Mouse (Mus musculus) midbrain, postnatal 0 days (tissue): ENCODE data around the gene Adora1. TPM values are rescaled to one million over a fixed set of nuclear protein-coding genes. Genes with fewer than 3 reads are reported as not detected.

Experiments
- ATAC-seq: fragments of 200-750 bp; cut with Nextera tagmentation; 2 replicates; pipeline ENCODE4 v1.8.0; 2017; ENCODE audit warnings: moderate number of reproducible peaks, mild to moderate bottlenecking, moderate TSS enrichment, moderate library complexity; ENCODE audit not compliant: low FRiP score
- DNase-seq: peaks from one replicate; pipeline ENCODE4 v3.0.0-alpha.2; 2015; ENCODE audit warnings: low spot score
- H3K27ac ChIP-seq: fragments of 300-500 bp; sonication (generic); 2 replicates; pipeline ENCODE4 v1.5.1; 2014; ENCODE audit warnings: low read depth, mild to moderate bottlenecking, low read length, mixed read lengths
- H3K27me3 ChIP-seq: fragments of 300-500 bp; sonication (generic); 2 replicates; pipeline ENCODE4 v1.6.1; 2014; ENCODE audit warnings: low read length, control low read depth, mixed read lengths; ENCODE audit not compliant: insufficient read depth
- H3K36me3 ChIP-seq: fragments of 300-500 bp; sonication (generic); 2 replicates; pipeline ENCODE4 v1.6.1; 2014; ENCODE audit warnings: low read length, control low read depth, mixed read lengths; ENCODE audit not compliant: insufficient read depth
- H3K4me1 ChIP-seq: fragments of 300-500 bp; sonication (generic); 2 replicates; pipeline ENCODE4 v1.6.1; 2014; ENCODE audit warnings: mild to moderate bottlenecking, control low read depth, antibody characterized with exemption, low read length, mixed read lengths; ENCODE audit not compliant: insufficient read depth
- H3K4me2 ChIP-seq: fragments of 300-500 bp; sonication (generic); 2 replicates; pipeline ENCODE4 v1.6.1; 2014; ENCODE audit warnings: low read depth, mild to moderate bottlenecking, low read length, mixed read lengths; ENCODE audit not compliant: poor library complexity, severe bottlenecking
- H3K4me3 ChIP-seq: fragments of 300-500 bp; sonication (generic); 2 replicates; pipeline ENCODE4 v1.5.1; 2014; ENCODE audit warnings: low read depth, mild to moderate bottlenecking, low read length, moderate library complexity
- H3K9ac ChIP-seq: fragments of 300-500 bp; sonication (generic); replicated peaks from 2 replicates; pipeline ENCODE4 v1.6.1; 2014; ENCODE audit warnings: mild to moderate bottlenecking, low read length, moderate library complexity, mixed read lengths; ENCODE audit not compliant: poor library complexity, severe bottlenecking
- H3K9me3 ChIP-seq: fragments of 300-500 bp; sonication (generic); 2 replicates; pipeline ENCODE4 v1.6.1; 2016; ENCODE audit warnings: low read length, control low read depth
- CTCF ChIP-seq: IDR thresholded peaks from 2 replicates; pipeline ENCODE4 v1.5.1; 2016; ENCODE audit warnings: antibody characterized with exemption, mild to moderate bottlenecking
- WGBS: fragments of 180-500 bp; shearing (Covaris S2); extraction: QIAGEN DNeasy Blood & Tissue Kit; methylation state at CpG from one replicate; pipeline ENCODE4 v1.1.7; 2014; 5-methylcytosine and 5-hydroxymethylcytosine counted together
- polyA plus RNA-seq: library from polyadenylated mRNA; unstranded; fragments of >200 nt; fragmentation: Nextera tagmentation; extraction: Ambion mirVana; gene quantifications from 2 replicates; pipeline ENCODE4 v1.2.1, GENCODE M21; 2015
- total RNA-seq: library from RNA; depleted of rRNA; stranded (reverse); fragments of >200 nt; gene quantifications from 2 replicates; pipeline ENCODE4 v1.2.3, GENCODE M21; 2014

Gene Adora1
- total and polyA plus RNA-seq, 2 experiments from 2014 or later = 32.5 to 54.2 TPM

DNA sequence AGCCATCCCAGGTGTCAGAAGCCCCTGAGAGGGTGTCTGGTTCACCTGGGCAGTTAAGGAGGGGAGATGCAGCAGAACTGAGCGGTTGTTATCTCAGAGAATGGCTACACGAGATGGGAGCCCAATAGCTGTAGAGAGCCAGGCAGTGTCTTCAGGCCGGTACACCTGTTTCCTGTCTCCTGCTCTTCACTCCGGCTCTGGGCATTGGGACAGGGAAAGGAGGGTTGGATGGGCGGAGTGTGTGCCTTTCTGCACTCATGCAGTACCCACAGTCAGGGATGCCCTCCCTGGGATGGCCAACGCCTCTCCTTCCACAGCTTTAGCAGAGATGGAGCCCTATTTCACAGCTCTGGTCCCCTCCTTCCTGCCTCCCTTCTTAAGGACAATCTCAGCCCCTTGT is 24.2 kb downstream of the Adora1 start:
- no peaks in the 10 kb centered on the region for H3K27me3 ChIP-seq
- H3K9me3 ChIP-seq = no peaks in the 10 kb centered on the region
- H3K4me2 ChIP-seq = no peak overlapping the region
- no peak for TF ChIP-seq CTCF
- no peak for ATAC-seq
- H3K4me1 ChIP-seq = no peaks in the 10 kb centered on the region; the same call in 1 of the 2 replicates
- DNase-seq = no peak
- H3K36me3 ChIP-seq = no peaks in the 10 kb centered on the region
- no peak overlapping the region for H3K9ac ChIP-seq
- H3K27ac ChIP-seq = no peak overlapping the region
- no peak overlapping the region for H3K4me3 ChIP-seq
- 79% methylated on average over 6 of the region's 6 CpGs for WGBS

DNA sequence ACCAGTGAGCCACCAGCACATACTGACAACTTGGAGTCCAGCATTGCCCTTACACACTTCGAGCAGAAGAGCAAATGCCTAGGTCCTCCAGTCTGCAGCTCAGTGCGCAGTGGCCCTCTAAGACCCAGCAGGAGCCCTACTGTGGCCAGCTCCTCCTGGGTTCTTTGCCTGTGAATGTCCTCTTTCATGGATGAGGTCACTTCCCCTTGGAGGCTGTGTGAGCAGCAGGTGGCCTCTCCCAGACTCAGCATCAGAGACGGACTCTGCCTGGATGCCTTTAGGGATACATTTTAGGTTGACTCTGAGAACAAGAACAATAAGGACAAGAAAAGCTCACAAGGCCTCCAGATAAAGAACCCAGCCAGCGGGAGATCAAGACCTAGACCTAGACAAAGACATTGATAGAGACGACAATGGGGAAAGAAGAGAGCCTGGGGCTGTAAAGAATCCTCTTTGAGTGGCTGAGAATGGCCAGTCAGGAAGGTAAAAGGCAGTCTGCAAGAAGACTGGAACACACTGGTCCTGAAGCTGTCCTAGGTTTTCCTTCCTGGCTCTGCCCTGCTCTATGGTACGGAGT is 25.0 kb downstream of the Adora1 start:
- Histone ChIP-seq H3K4me1 (no peaks in the 10 kb centered on the region; the same call in 1 of the 2 replicates), H3K9me3 (no peaks in the 10 kb centered on the region), H3K27ac (no peak overlapping the region), H3K4me3 (no peak overlapping the region), H3K9ac (no peak overlapping the region), H3K36me3 (no peaks in the 10 kb centered on the region), H3K4me2 (no peak overlapping the region), H3K27me3 (no peaks in the 10 kb centered on the region)
- ATAC-seq (no peak), DNase-seq (no peak)
- no peak for TF ChIP-seq CTCF
- 51% methylated on average over 6 of the region's 6 CpGs for WGBS

- no peaks in the 10 kb centered on the region for H3K27me3 ChIP-seq
- H3K4me1 ChIP-seq = peaks cover 7% of the 10 kb centered on the region
- DNase-seq (no peak), ATAC-seq (no peak)
- no peak overlapping the region for H3K9ac ChIP-seq
- no peak overlapping the region for H3K4me2 ChIP-seq
- no peak for TF ChIP-seq CTCF
- 48% methylated on average over 5 of the region's 5 CpGs for WGBS
- H3K36me3 ChIP-seq = 0 out of 2 replicates have a peak, but pooled peaks cover 3% of the 10 kb centered on the region
- H3K27ac ChIP-seq = no peak overlapping the region
- H3K4me3 ChIP-seq = no peak overlapping the region
- no peaks in the 10 kb centered on the region for H3K9me3 ChIP-seq
Observed at GRCm38 (mm10) chr1:134206085-134206484, 29.1 kb downstream of the Adora1 start.

DNA sequence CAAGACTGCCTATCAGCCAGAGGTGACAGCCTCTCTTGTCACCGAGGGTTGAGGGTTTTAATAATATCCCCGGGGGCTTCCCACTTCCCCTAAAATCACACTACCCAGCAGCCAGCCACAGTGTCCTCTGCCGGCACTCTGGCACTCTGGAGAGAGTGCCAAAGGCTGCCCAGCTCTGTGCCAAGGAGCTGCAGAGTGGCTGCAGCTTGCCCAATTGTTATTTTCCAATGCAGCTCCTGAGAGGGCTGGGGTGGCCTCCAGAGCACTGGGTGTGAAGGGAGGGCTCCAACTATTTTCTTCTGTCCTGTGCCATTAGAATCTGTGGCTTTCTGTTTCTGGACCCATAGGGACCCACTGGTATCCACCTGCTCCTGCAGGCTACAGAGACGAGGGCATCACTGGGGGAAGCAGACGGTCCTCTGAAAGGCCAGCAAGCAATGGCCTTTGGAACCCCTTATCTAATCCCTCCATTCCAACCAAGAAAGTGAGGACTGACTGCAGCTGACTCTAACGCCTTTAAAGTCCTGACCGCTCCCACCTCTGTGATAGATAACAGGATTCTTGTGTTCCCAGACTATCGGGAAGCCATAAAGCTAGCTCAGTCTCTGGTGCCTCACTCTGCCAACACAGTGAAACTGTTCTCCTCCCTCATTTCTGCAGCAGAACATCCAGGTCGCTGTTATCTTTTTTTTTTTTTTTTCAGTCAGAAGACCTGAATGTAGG is 29.8 kb downstream of the Adora1 start:
- 55% methylated on average over 9 of the region's 9 CpGs for WGBS
- H3K9ac ChIP-seq = no peak overlapping the region

GRCm38 (mm10) chr1:134204230-134204629 is 31.0 kb downstream of the Adora1 start:
- ATAC-seq = no peak
- DNase-seq = no peak
- H3K9me3 ChIP-seq = no peaks in the 10 kb centered on the region
- no peak overlapping the region for H3K27ac ChIP-seq
- no peak overlapping the region for H3K4me2 ChIP-seq
- H3K4me1 ChIP-seq = peaks cover 7% of the 10 kb centered on the region
- no peaks in the 10 kb centered on the region for H3K27me3 ChIP-seq
- 0 out of 2 replicates have a peak, but pooled peaks cover 3% of the 10 kb centered on the region for H3K36me3 ChIP-seq
- H3K9ac ChIP-seq = no peak overlapping the region
- TF ChIP-seq CTCF = no peak
- 90% methylated on average over 13 of the region's 13 CpGs for whole genome bisulfite sequencing
- no peak overlapping the region for H3K4me3 ChIP-seq

More for the DNA sequence above, 29.8 kb downstream of the Adora1 start:
- DNase-seq = peak; percentile 61
- no peaks in the 10 kb centered on the region for H3K27me3 ChIP-seq
- peaks cover 7% of the 10 kb centered on the region for H3K4me1 ChIP-seq
- TF ChIP-seq CTCF = no peak
- H3K4me3 ChIP-seq = no peak overlapping the region
- no peak overlapping the region for H3K27ac ChIP-seq
- ATAC-seq = no peak
- 0 out of 2 replicates have a peak, but pooled peaks cover 3% of the 10 kb centered on the region for H3K36me3 ChIP-seq
- no peaks in the 10 kb centered on the region for H3K9me3 ChIP-seq
- H3K4me2 ChIP-seq = no peak overlapping the region

GRCm38 (mm10) chr1:134201751-134202420 is 33.3 kb downstream of the Adora1 start:
- H3K27ac ChIP-seq = no peak overlapping the region
- H3K27me3 ChIP-seq = no peaks in the 10 kb centered on the region
- 27% methylated on average over 3 of the region's 3 CpGs for WGBS
- DNase-seq (peak; percentile 53), ATAC-seq (no peak)
- 0 out of 2 replicates have a peak, but pooled peaks cover 3% of the 10 kb centered on the region for H3K36me3 ChIP-seq
- peak; percentile 71 for TF ChIP-seq CTCF
- peaks cover 7% of the 10 kb centered on the region for H3K4me1 ChIP-seq
- no peaks in the 10 kb centered on the region for H3K9me3 ChIP-seq
- H3K4me2 ChIP-seq = no peak overlapping the region
- no peak overlapping the region for H3K4me3 ChIP-seq
- H3K9ac ChIP-seq = no peak overlapping the region
